Mouse (Mus musculus): ENCODE data around the gene Spsb2. TPM values are rescaled to one million over a fixed set of nuclear protein-coding genes. Genes with fewer than 3 reads are reported as not detected.

Gene Spsb2
- total RNA-seq, 2 experiments from 2014 or later: 4.4 to 5.4 TPM

DNA sequence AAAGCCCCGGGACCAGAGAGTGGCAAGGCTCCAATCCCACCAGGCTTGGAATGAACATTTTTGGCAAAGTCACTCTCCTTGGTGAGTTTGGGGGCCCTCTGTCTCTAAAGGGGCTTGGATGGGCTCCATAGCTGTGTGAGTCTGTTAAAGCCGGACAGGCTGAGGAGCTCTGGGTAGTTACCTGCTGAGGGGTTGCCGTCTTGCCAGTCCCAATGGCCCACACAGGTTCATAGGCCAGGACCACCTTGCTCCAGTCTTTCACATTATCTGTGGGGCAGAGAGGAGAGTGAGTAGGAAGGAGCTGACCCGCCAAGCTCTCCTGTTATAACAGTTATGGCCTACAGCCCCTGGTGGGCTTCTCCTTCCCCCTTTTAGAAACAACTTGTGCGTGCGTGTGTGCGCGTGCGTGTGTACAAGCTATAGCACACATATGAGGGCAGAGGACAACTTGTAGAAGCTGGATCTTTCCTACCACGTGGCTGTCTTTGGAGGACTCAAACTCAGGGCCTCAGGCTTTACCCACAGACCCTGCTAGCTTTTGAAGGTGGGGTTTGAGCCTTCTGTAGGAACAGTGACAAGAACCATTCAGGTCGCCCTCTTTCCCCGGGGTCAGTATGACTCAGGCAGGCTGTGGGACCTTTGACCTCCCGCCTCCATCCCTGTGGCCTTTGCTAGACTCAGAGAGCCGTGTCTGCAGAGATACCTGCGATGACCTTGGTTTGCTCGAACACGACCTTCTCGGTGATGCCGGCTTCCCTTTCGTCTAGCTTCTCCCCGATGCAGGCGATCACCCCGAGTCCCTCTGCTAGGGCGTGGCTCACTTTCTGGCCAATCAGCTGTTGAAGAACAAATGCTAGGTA lies 3.5 kb downstream of the Spsb2 start:
- no peak overlapping the region; the same call in 1 of the 2 replicates for H3K27ac ChIP-seq
- no peak for DNase-seq (ENCODE audit: extremely low spot score in 1 of 2, low spot score in 2 of 2)
- H3K4me3 ChIP-seq: peak overlapping the region; percentile 90
- intact Hi-C loops (cut with DNase I): no loop called here
- TF ChIP-seq CTCF (IDR thresholded peaks at IDR 0.05): no peak

GRCm38 (mm10) chr6:124812848-124813247 lies 4.4 kb downstream of the Spsb2 start:
- no peak for TF ChIP-seq CTCF (IDR thresholded peaks at IDR 0.05)
- DNase-seq (ENCODE audit: extremely low spot score in 1 of 2, low spot score in 2 of 2): no peak
- intact Hi-C loops (cut with DNase I): no loop called here
- peak overlapping the region; percentile 95 for H3K27ac ChIP-seq
- peak overlapping the region; percentile 90 for H3K4me3 ChIP-seq

DNA sequence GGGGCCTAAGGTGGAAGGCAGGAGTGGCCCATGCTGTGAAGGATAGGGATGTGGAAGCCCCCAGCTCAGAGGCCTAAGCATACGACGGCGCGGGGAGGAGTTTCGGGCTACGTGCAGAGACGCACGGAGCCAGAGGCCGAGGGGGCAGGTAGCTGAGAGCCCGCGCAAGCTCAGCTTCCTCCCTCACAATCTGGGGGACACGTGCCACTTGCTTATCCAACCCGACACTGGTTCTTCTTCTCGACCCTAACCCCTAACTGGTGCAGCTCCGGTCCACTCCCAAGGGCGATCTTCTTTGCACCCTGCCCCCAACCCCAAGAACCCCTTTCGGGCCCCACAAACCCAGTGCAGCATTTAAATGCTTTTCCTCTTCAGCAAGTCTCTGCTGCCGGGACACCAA lies 5.0 kb downstream of the Spsb2 start:
- TF ChIP-seq CTCF (IDR thresholded peaks at IDR 0.05): no peak
- H3K27ac ChIP-seq: peak overlapping the region; percentile 95
- intact Hi-C loops (cut with DNase I): no loop called here
- DNase-seq (ENCODE audit: extremely low spot score in 1 of 2, low spot score in 2 of 2): peak; percentile 70 to 74
- H3K4me3 ChIP-seq: peak overlapping the region; percentile 90

- peak; percentile 85 to 89 for DNase-seq (ENCODE audit: extremely low spot score in 1 of 2, low spot score in 2 of 2)
- Histone ChIP-seq H3K27ac (peak within 1 kb of the TSS; percentile 95), H3K4me3 (peak within 1 kb of the TSS; percentile 90)
- intact Hi-C loops (cut with DNase I): loop anchor here (1.0 kb wide), 1 partner anchor 14 kb away; no protein-coding TSS in a partner anchor
- TF ChIP-seq CTCF (IDR thresholded peaks at IDR 0.05): no peak
These were observed 5.5 kb downstream of the Spsb2 start, which contains the start of gene Tpi1 for GRCm38 (mm10) chr6:124813933-124814332. Tpi1 (minus strand) TSS chr6:124814296.

DNA sequence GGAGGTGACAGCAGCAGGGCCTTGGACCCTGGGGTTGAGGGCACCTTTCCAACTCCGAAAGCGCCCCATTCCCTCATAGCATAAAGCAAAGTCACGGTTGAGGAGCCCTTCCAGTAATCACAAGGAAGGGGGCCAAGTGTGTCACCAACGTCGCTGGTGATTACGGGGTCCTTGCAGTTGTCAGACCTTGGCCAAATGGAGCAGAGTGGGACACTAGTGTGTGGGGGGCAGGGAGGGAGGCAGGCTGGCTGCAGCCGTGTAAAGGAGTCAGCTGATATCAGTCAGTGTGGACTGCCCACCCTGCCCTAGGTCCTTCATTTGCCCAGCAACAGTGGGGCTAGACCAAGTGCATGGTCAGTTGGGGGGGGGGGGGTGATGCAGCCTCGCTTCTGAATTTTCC lies 6.0 kb downstream of the Spsb2 start:
- no peak for DNase-seq (ENCODE audit: extremely low spot score in 1 of 2, low spot score in 2 of 2)
- Histone ChIP-seq H3K27ac (peak overlapping the region; percentile 95), H3K4me3 (peak overlapping the region; percentile 90)
- intact Hi-C loops (cut with DNase I): loop anchor here (1.0 kb wide), 1 partner anchor 14 kb away; no protein-coding TSS in a partner anchor
- no peak for TF ChIP-seq CTCF (IDR thresholded peaks at IDR 0.05)

DNA sequence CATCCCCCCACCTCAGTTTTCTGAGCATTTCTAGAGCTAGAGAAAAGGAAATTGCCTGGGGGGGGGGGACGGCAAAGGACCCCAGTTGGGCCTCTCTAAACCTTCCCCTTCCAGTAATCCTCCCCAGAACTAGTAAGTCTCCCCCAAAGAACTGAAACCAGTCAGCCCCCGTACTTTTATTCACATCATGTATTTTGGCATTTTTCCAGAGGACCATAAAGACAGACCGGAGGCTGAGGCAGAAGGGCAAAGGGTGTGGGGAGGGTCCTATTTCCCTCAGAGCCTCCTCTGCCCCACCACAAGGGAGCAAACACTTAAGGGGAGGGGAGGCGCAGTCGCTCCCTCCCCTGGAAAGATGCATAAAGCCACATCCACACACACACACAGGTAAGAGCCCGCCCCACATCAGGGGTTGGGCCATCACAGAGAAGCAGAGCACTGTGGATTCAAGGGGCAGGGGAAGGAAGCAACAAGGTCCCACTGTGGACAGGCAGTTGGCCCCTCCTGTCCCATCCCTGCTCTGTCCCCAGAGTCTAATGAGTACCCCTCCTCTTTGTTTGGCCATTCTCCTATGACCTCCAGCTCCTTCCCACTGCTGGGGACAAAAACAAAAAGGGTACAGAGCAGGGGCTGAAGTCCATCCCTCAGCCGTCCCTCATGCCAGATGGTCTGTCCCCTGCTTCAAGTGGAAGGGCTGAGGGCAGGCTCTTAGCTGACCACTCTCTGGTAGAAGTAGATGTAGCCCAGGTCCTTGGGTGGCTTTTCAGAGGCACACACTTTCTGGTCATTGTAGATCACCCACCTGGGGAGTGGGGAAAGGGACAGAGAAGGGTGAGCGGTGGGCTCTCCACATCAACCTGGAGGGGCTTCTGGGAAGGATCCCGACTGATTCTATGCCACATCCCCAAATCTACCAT lies 6.7 kb downstream of the Spsb2 start:
- Histone ChIP-seq H3K27ac (no peak overlapping the region), H3K4me3 (no peak overlapping the region)
- intact Hi-C loops (cut with DNase I): loop anchor here (1.0 kb wide), 1 partner anchor 13 kb away; no protein-coding TSS in a partner anchor
- no peak for TF ChIP-seq CTCF (IDR thresholded peaks at IDR 0.05)
- DNase-seq (ENCODE audit: extremely low spot score in 1 of 2, low spot score in 2 of 2): no peak

- intact Hi-C loops (cut with DNase I): no loop called here
- no peak overlapping the region for H3K4me3 ChIP-seq
These were observed 8.2 kb downstream of the Spsb2 start for GRCm38 (mm10) chr6:124816611-124817010.

GRCm38 (mm10) chr6:124817125-124817524 lies 8.7 kb downstream of the Spsb2 start:
- DNase-seq (ENCODE audit: extremely low spot score in 1 of 2, low spot score in 2 of 2): peak in 1 of 2 experiments; percentile 7
- Histone ChIP-seq H3K4me3 (no peak overlapping the region), H3K27ac (no peak overlapping the region; the same call in 1 of the 2 replicates)
- intact Hi-C loops (cut with DNase I): no loop called here
- no peak for TF ChIP-seq CTCF (IDR thresholded peaks at IDR 0.05)

More at GRCm38 (mm10) chr6:124816611-124817010, 8.2 kb downstream of the Spsb2 start:
- TF ChIP-seq CTCF (IDR thresholded peaks at IDR 0.05): no peak
- DNase-seq (ENCODE audit: extremely low spot score in 1 of 2, low spot score in 2 of 2): no peak
- H3K27ac ChIP-seq: no peak overlapping the region

DNA sequence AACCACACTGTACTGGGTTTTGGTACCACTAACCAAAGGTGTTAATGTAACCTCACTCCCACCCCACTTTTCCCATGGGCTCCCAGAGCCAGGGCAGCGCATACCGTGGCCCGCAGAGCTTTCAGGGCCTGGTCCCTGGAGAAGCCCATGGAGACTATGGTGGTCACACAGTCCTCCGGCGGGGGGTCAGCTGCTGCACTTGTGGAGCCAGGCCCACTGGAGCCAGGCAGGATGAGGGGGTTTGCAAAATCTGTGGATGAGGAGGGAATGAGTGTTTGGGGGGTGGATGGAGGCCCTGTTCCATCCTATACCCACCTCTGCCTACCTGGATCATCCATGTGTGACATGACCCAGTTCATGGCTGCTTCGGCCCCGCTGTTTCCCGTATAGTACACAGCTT lies 9.1 kb downstream of the Spsb2 start:
- DNase-seq (ENCODE audit: extremely low spot score in 1 of 2, low spot score in 2 of 2): peak in 1 of 2 experiments; percentile 7
- intact Hi-C loops (cut with DNase I): no loop called here
- no peak overlapping the region for H3K4me3 ChIP-seq
- TF ChIP-seq CTCF (IDR thresholded peaks at IDR 0.05): no peak
- peak overlapping the region; percentile 58; the same call in 1 of the 2 replicates for H3K27ac ChIP-seq

- no peak for TF ChIP-seq CTCF (IDR thresholded peaks at IDR 0.05)
- H3K4me3 ChIP-seq: no peak overlapping the region
- intact Hi-C loops (cut with DNase I): no loop called here
- peak in 1 of 2 experiments; percentile 9 for DNase-seq (ENCODE audit: extremely low spot score in 1 of 2, low spot score in 2 of 2)
- H3K27ac ChIP-seq: peak overlapping the region; percentile 58
These were observed 9.5 kb downstream of the Spsb2 start for GRCm38 (mm10) chr6:124817971-124818370.

GRCm38 (mm10) chr6:124820891-124821290 lies 12.4 kb downstream of the Spsb2 start:
- DNase-seq (ENCODE audit: extremely low spot score in 1 of 2, low spot score in 2 of 2): no peak
- TF ChIP-seq CTCF (IDR thresholded peaks at IDR 0.05): no peak
- no peak overlapping the region for H3K27ac ChIP-seq
- no peak overlapping the region for H3K4me3 ChIP-seq
- intact Hi-C loops (cut with DNase I): no loop called here

Measured in left cerebral cortex, adult 2 months (tissue).